Mouse (Mus musculus) right cerebral cortex, postnatal 36 days (tissue): ENCODE measurements around the gene Pdia3.
"Not testable (repeated sequence)": the region's sequence is repeated elsewhere in the genome, so short reads cannot be mapped to it uniquely, and the experiment has no call there.

ENCODE experiments used
- DNase-seq, 2 experiments: peaks; one replicate each; pipeline ENCODE4 v3.0.0; 2022; ENCODE audit warnings: low spot score in 2 of 2, mixed read lengths in 1 of 2

Gene Pdia3

GRCm38 (mm10) chr2:121413387-121414042 lies at the start of gene Pdia3, which contains the start of gene Catsper2:
Pdia3 (plus strand) TSS chr2:121413775.
Catsper2 (minus strand) TSS chr2:121413792.
- DNase-seq = peak; percentile 94

- DNase-seq = no peak
Observed at GRCm38 (mm10) chr2:121368831-121369230, 44.7 kb upstream of the Pdia3 start.

GRCm38 (mm10) chr2:121370921-121371320 lies 42.7 kb upstream of the Pdia3 start:
- DNase-seq = no peak

- DNase-seq = no peak
Observed at GRCm38 (mm10) chr2:121372266-121372665, 41.3 kb upstream of the Pdia3 start.

GRCm38 (mm10) chr2:121374766-121375165 lies 38.8 kb upstream of the Pdia3 start:
- no peak for DNase-seq

GRCm38 (mm10) chr2:121386961-121387575 lies 26.5 kb upstream of the Pdia3 start, which contains the start of gene Strc:
Strc (minus strand) TSS chr2:121387168.
- not testable (repeated sequence) for DNase-seq

- peak; percentile 56 to 63 for DNase-seq
Observed at GRCm38 (mm10) chr2:121396624-121397023, 17.0 kb upstream of the Pdia3 start.

GRCm38 (mm10) chr2:121403296-121403695 lies 10.3 kb upstream of the Pdia3 start:
- no peak for DNase-seq

GRCm38 (mm10) chr2:121408160-121408559 lies 5.4 kb upstream of the Pdia3 start:
- no peak for DNase-seq

GRCm38 (mm10) chr2:121412843-121413386 lies 660 bp upstream of the Pdia3 start:
- DNase-seq = peak in 1 of 2 experiments; percentile 3

GRCm38 (mm10) chr2:121414139-121414685 lies 637 bp downstream of the Pdia3 start:
- DNase-seq = no peak

- DNase-seq = no peak
Observed at GRCm38 (mm10) chr2:121415103-121415502, 1.5 kb downstream of the Pdia3 start.

GRCm38 (mm10) chr2:121415591-121415990 lies 2.0 kb downstream of the Pdia3 start:
- DNase-seq = no peak

- no peak for DNase-seq
Observed at GRCm38 (mm10) chr2:121416356-121416755, 2.8 kb downstream of the Pdia3 start.

- DNase-seq = no peak
Observed at GRCm38 (mm10) chr2:121418476-121418875, 4.9 kb downstream of the Pdia3 start.

GRCm38 (mm10) chr2:121423166-121423565 lies 9.6 kb downstream of the Pdia3 start:
- DNase-seq = no peak

GRCm38 (mm10) chr2:121425890-121426289 lies 12.3 kb downstream of the Pdia3 start:
- DNase-seq = no peak

GRCm38 (mm10) chr2:121434854-121435253 lies 21.3 kb downstream of the Pdia3 start:
- no peak for DNase-seq

GRCm38 (mm10) chr2:121439746-121440145 lies 26.2 kb downstream of the Pdia3 start:
- DNase-seq = no peak

GRCm38 (mm10) chr2:121440834-121441605 lies 27.4 kb downstream of the Pdia3 start:
- DNase-seq = no peak

GRCm38 (mm10) chr2:121441800-121442199 lies 28.2 kb downstream of the Pdia3 start:
- DNase-seq = no peak
